Mouse (Mus musculus): ENCODE measurements around the gene Nle1. TPM values are rescaled to one million over a fixed set of nuclear protein-coding genes. Genes with fewer than 3 reads are reported as not detected.

Nle1 gene
- total and polyA plus RNA-seq, 3 experiments: 97.3 to 103 TPM; not detected in 1

- TF ChIP-seq KAT2A (conservative IDR thresholded peaks at IDR 0.05; ENCODE audit: low read depth, low read length) (no peak; the same call in 1 of the 2 replicates), MEF2A (IDR thresholded peaks at IDR 0.05; ENCODE audit: extremely low read depth, insufficient replicate concordance, low read depth, low read length, poor library complexity, severe bottlenecking) (no peak), ZC3H11A (IDR thresholded peaks at IDR 0.05; ENCODE audit: low read depth, low read length) (peak; percentile 38), E2F4 (IDR thresholded peaks at IDR 0.05; ENCODE audit: borderline replicate concordance, low read depth, low read length) (no peak), POLR2AphosphoS5 (IDR thresholded peaks at IDR 0.05; ENCODE audit: borderline replicate concordance, low read depth, low read length) (no peak), ZNF384 (IDR thresholded peaks at IDR 0.05; ENCODE audit: low read depth, low read length) (peak; percentile 34; the same call in 1 of the 2 replicates), USF1 (IDR thresholded peaks at IDR 0.05; ENCODE audit: low read depth, low read length) (no peak), MXI1 (IDR thresholded peaks at IDR 0.05; ENCODE audit: low read depth, low read length) (0 out of 2 replicates have a peak, but pooled peaks have one; percentile 18), TAL1 (IDR thresholded peaks at IDR 0.05; ENCODE audit: low read length) (no peak), JUND (IDR thresholded peaks at IDR 0.05; ENCODE audit: low read depth, low read length) (no peak), ZMIZ1 (IDR thresholded peaks at IDR 0.05; ENCODE audit: low read depth, low read length) (no peak), TBP (IDR thresholded peaks at IDR 0.05; ENCODE audit: low read depth, low read length) (0 out of 2 replicates have a peak, but pooled peaks have one; percentile 25), MAFK (IDR thresholded peaks at IDR 0.05; ENCODE audit: borderline replicate concordance, low read depth, low read length) (no peak), ETS1 (IDR thresholded peaks at IDR 0.05; ENCODE audit: low read depth, low read length) (no peak)
These were observed 37.2 kb downstream of the Nle1 start, which contains the start of gene Rffl (continued) for GRCm38 (mm10) chr11:82871031-82871446.

GRCm38 (mm10) chr11:82870173-82871030, 37.8 kb downstream of the Nle1 start:
- Histone ChIP-seq H3K27ac (ENCODE audit: control insufficient read depth, low read depth, low read length) (peak overlapping the region; percentile 60), H3K27me3 (ENCODE audit: control insufficient read depth in 1 of 2, insufficient read depth in 2 of 2, low read length in 2 of 2) (no peaks in the 10 kb centered on the region), H3K4me1 (ENCODE audit: control insufficient read depth in 1 of 2, insufficient read depth in 2 of 2, low read length in 2 of 2) (peaks cover 7 to 32% of the 10 kb centered on the region in 2 experiments), H3K9ac (ENCODE audit: control insufficient read depth, low read depth, low read length, poor library complexity, severe bottlenecking) (peak overlapping the region; percentile 88), H3K36me3 (ENCODE audit: control insufficient read depth in 1 of 2, insufficient read depth in 2 of 2, low read length in 2 of 2) (peaks cover 0 to 37% of the 10 kb centered on the region in 2 experiments; a peak in 2 of 4 replicates), H3K9me3 (replicated peaks; ENCODE audit: insufficient read depth, low read length) (no peaks in the 10 kb centered on the region), H3K4me3 (ENCODE audit: control insufficient read depth in 1 of 2, insufficient read depth in 1 of 2, low read depth in 2 of 2, low read length in 2 of 2) (peak overlapping the region; percentile 85 to 98), H3K79me2 (ENCODE audit: control insufficient read depth, insufficient read depth, low read length, poor library complexity) (peaks cover 17% of the 10 kb centered on the region)
- DNase-seq (ENCODE audit: low read depth, low spot score): peak; percentile 89
- TF ChIP-seq E2F4 (IDR thresholded peaks at IDR 0.05; ENCODE audit: borderline replicate concordance, low read depth, low read length) (no peak), HCFC1 (IDR thresholded peaks at IDR 0.05; ENCODE audit: low read depth, low read length) (0 out of 2 replicates have a peak, but pooled peaks have one; percentile 44), RCOR1 (IDR thresholded peaks at IDR 0.05; ENCODE audit: low read depth, low read length) (peak; percentile 15; the same call in 1 of the 2 replicates), MAFK (IDR thresholded peaks at IDR 0.05; ENCODE audit: borderline replicate concordance, low read depth, low read length) (0 out of 2 replicates have a peak, but pooled peaks have one; percentile 15), SIN3A (IDR thresholded peaks at IDR 0.05; ENCODE audit: low read length) (peak; percentile 63), MAZ (IDR thresholded peaks at IDR 0.05; ENCODE audit: low read depth, low read length) (no peak; the same call in 1 of the 2 replicates), SMC3 (IDR thresholded peaks at IDR 0.05; ENCODE audit: low read depth, low read length) (0 out of 2 replicates have a peak, but pooled peaks have one; percentile 14), MYC (IDR thresholded peaks at IDR 0.05; ENCODE audit: low read depth, low read length) (peak; percentile 55), EP300 (IDR thresholded peaks at IDR 0.05; ENCODE audit: low read depth in 1 of 2, low read length in 2 of 2) (peak; percentile 22 to 33; a peak in 2 of 4 replicates), NELFE (IDR thresholded peaks at IDR 0.05; ENCODE audit: low read depth, low read length) (no peak; the same call in 1 of the 2 replicates), MYB (IDR thresholded peaks at IDR 0.05; ENCODE audit: low read depth, low read length) (0 out of 2 replicates have a peak, but pooled peaks have one; percentile 22), JUND (IDR thresholded peaks at IDR 0.05; ENCODE audit: low read depth, low read length) (no peak), CHD2 (IDR thresholded peaks at IDR 0.05; ENCODE audit: low read length) (no peak), MXI1 (IDR thresholded peaks at IDR 0.05; ENCODE audit: low read depth, low read length) (peak; percentile 50; the same call in 1 of the 2 replicates), ZNF384 (IDR thresholded peaks at IDR 0.05; ENCODE audit: low read depth, low read length) (peak; percentile 96), ZKSCAN1 (IDR thresholded peaks at IDR 0.05; ENCODE audit: low read depth, low read length) (peak; percentile 35; the same call in 1 of the 2 replicates), ELF1 (IDR thresholded peaks at IDR 0.05; ENCODE audit: low read depth, low read length) (0 out of 2 replicates have a peak, but pooled peaks have one; percentile 43), ZC3H11A (IDR thresholded peaks at IDR 0.05; ENCODE audit: low read depth, low read length) (no peak), TBP (IDR thresholded peaks at IDR 0.05; ENCODE audit: low read depth, low read length) (no peak; the same call in none of the 2 replicates)

All from MEL (cell line).